Mouse (Mus musculus) MEL (cell line): ENCODE results near the gene Zfp981. TPM values are rescaled to one million over a fixed set of nuclear protein-coding genes. Genes with fewer than 3 reads are reported as not detected.
"Not testable (repeated sequence)": the region's sequence is repeated elsewhere in the genome, so short reads cannot be mapped to it uniquely, and the experiment has no call there.

Experiments used
- DNase-seq: peaks from one replicate; pipeline ENCODE4 v3.0.0; 2011; ENCODE audit warnings: low read depth, low spot score
- H3K27ac ChIP-seq: 2 replicates; pipeline ENCODE4 v1.5.1; 2012; ENCODE audit warnings: low read depth, mild to moderate bottlenecking, control low read depth, low read length, moderate library complexity; ENCODE audit not compliant: control insufficient read depth
- H3K27me3 ChIP-seq, 2 experiments: fragments of 150-350 bp in 1 of 2; sonication (generic) in 1 of 2; 2 replicates each; pipeline ENCODE4 v1.6.1; 2012; ENCODE audit warnings: low read length in 2 of 2, mild to moderate bottlenecking in 2 of 2, improper control_type of control experiment in 1 of 2, moderate library complexity in 1 of 2; ENCODE audit not compliant: insufficient read depth in 2 of 2, control insufficient read depth in 1 of 2
- H3K36me3 ChIP-seq, 2 experiments: 2 replicates each; pipeline ENCODE4 v1.6.1; 2012 to 2014; ENCODE audit warnings: low read length in 2 of 2, improper control_type of control experiment in 1 of 2, inconsistent platforms in 1 of 2, mild to moderate bottlenecking in 1 of 2; ENCODE audit not compliant: insufficient read depth in 2 of 2, control insufficient read depth in 1 of 2
- H3K4me1 ChIP-seq, 2 experiments: fragments of 150-350 bp in 1 of 2; sonication (generic) in 1 of 2; 2 replicates each; pipeline ENCODE4 v1.6.1; 2012; ENCODE audit warnings: low read length in 2 of 2, improper control_type of control experiment in 1 of 2, mild to moderate bottlenecking in 1 of 2; ENCODE audit not compliant: insufficient read depth in 2 of 2, control insufficient read depth in 1 of 2
- H3K4me3 ChIP-seq, 2 experiments: fragments of 150-350 bp in 1 of 2; sonication (generic) in 1 of 2; 2 replicates each; pipeline ENCODE4 v1.5.1; 2012; ENCODE audit warnings: low read depth in 2 of 2, low read length in 2 of 2, mild to moderate bottlenecking in 2 of 2, moderate library complexity in 2 of 2, control low read depth in 1 of 2, improper control_type of control experiment in 1 of 2; ENCODE audit not compliant: control insufficient read depth in 1 of 2, insufficient read depth in 1 of 2
- H3K79me2 ChIP-seq: 2 replicates; pipeline ENCODE4 v1.6.1; 2012; ENCODE audit warnings: mild to moderate bottlenecking, low read length, moderate library complexity; ENCODE audit not compliant: control insufficient read depth, poor library complexity, insufficient read depth
- H3K9ac ChIP-seq: 2 replicates; pipeline ENCODE4 v1.6.1; 2012; ENCODE audit warnings: low read depth, mild to moderate bottlenecking, control low read depth, low read length, moderate library complexity; ENCODE audit not compliant: control insufficient read depth, poor library complexity, severe bottlenecking
- H3K9me3 ChIP-seq: fragments of 150-350 bp; sonication (generic); replicated peaks from 2 replicates; pipeline ENCODE4 v1.6.1; 2012; ENCODE audit warnings: mild to moderate bottlenecking, low read length, improper control_type of control experiment, moderate library complexity; ENCODE audit not compliant: insufficient read depth
- CTCF ChIP-seq, 3 experiments: IDR thresholded peaks in 2 of 3; conservative IDR thresholded peaks in 1 of 3; 2 replicates each; pipeline ENCODE4 v1.5.1; 2011 to 2012; ENCODE audit warnings: low read length in 3 of 3, low read depth in 2 of 3, mild to moderate bottlenecking in 2 of 3, improper control_type of control experiment in 1 of 3, inconsistent platforms in 1 of 3, mixed read lengths in 1 of 3, moderate library complexity in 1 of 3; ENCODE audit not compliant: control insufficient read depth in 1 of 3, insufficient read depth in 1 of 3, poor library complexity in 1 of 3, severe bottlenecking in 1 of 3
- ELF1 ChIP-seq: IDR thresholded peaks from 2 replicates; pipeline ENCODE4 v1.6.1; 2014; ENCODE audit warnings: low read depth, mild to moderate bottlenecking, inconsistent platforms, low read length, improper control_type of control experiment, moderate library complexity
- ETS1 ChIP-seq: IDR thresholded peaks from 2 replicates; pipeline ENCODE4 v1.6.1; 2012; ENCODE audit warnings: low read depth, mild to moderate bottlenecking, inconsistent platforms, low read length, improper control_type of control experiment, moderate library complexity
- MAX ChIP-seq: IDR thresholded peaks from 2 replicates; pipeline ENCODE4 v1.6.1; 2011; ENCODE audit warnings: low read length, improper control_type of control experiment
- POLR2AphosphoS2 ChIP-seq: IDR thresholded peaks from 2 replicates; pipeline ENCODE4 v1.6.1; 2011; ENCODE audit warnings: low read length, improper control_type of control experiment
- RAD21 ChIP-seq: IDR thresholded peaks from 2 replicates; pipeline ENCODE4 v1.6.1; 2011; ENCODE audit warnings: mild to moderate bottlenecking, low read depth, low read length, improper control_type of control experiment
- RCOR1 ChIP-seq: IDR thresholded peaks from 2 replicates; pipeline ENCODE4 v1.6.1; 2012; ENCODE audit warnings: low read depth, mild to moderate bottlenecking, inconsistent platforms, low read length, improper control_type of control experiment
- TAL1 ChIP-seq: IDR thresholded peaks from 2 replicates; pipeline ENCODE4 v1.6.1; 2012; ENCODE audit warnings: mild to moderate bottlenecking, inconsistent platforms, low read length, moderate library complexity, mixed read lengths
- TCF12 ChIP-seq: IDR thresholded peaks from 2 replicates; pipeline ENCODE4 v1.6.1; 2014; ENCODE audit warnings: low read depth, mild to moderate bottlenecking, inconsistent platforms, low read length, improper control_type of control experiment, moderate library complexity
- USF2 ChIP-seq, 2 experiments: IDR thresholded peaks; 2 replicates each; pipeline ENCODE4 v1.6.1; 2011 to 2012; ENCODE audit warnings: improper control_type of control experiment in 2 of 2, low read length in 2 of 2, borderline replicate concordance in 1 of 2, inconsistent platforms in 1 of 2, low read depth in 1 of 2, mild to moderate bottlenecking in 1 of 2; ENCODE audit not compliant: insufficient read depth in 1 of 2
- ZNF384 ChIP-seq: IDR thresholded peaks from 2 replicates; pipeline ENCODE4 v1.6.1; 2012; ENCODE audit warnings: low read depth, mild to moderate bottlenecking, inconsistent platforms, low read length, improper control_type of control experiment
- polyA plus RNA-seq, 2 experiments: library from polyadenylated mRNA; stranded (reverse) in 1 of 2; unstranded in 1 of 2; fragments of >175 nt in 1 of 2; fragments of >200 nt in 1 of 2; gene quantifications; 2 replicates each; pipeline versions ENCODE4 v1.2.1 to v1.2.4; 2012; ENCODE audit warnings: low replicate concordance in 2 of 2, low read depth in 1 of 2; ENCODE audit not compliant: insufficient read length in 2 of 2, insufficient read depth in 1 of 2, missing spikeins in 1 of 2
- total RNA-seq: library from RNA; depleted of rRNA; stranded (reverse); fragments of 300-350 nt; gene quantifications from 2 replicates; pipeline ENCODE4 v1.2.3, GENCODE M21; 2012

Gene Zfp981
- total and polyA plus RNA-seq, 3 experiments: 0.46 to 2.9 TPM; not detected in 1

- Histone ChIP-seq H3K4me3 (no peak overlapping the region), H3K9ac (no peak overlapping the region), H3K9me3 (no peaks in the 10 kb centered on the region), H3K79me2 (no peaks in the 10 kb centered on the region), H3K4me1 (no peaks in the 10 kb centered on the region), H3K27ac (no peak overlapping the region), H3K36me3 (no peaks in the 10 kb centered on the region; a peak in 1 of 4 replicates), H3K27me3 (no peaks in the 10 kb centered on the region)
- TF ChIP-seq MAX: no peak
- no peak for TF ChIP-seq RCOR1
- no peak for TF ChIP-seq USF2 (IDR thresholded peaks at IDR 0.05; ENCODE audit: borderline replicate concordance in 1 of 2, insufficient read depth in 1 of 2, low read depth in 1 of 2, low read length in 2 of 2)
- TF ChIP-seq ETS1: no peak
- TF ChIP-seq RAD21: no peak
- TF ChIP-seq CTCF (IDR thresholded peaks at IDR 0.05 in 2 of 3, conservative IDR thresholded peaks at IDR 0.05 in 1 of 3; ENCODE audit: control insufficient read depth in 1 of 3, insufficient read depth in 1 of 3, low read depth in 2 of 3, low read length in 3 of 3, poor library complexity in 1 of 3, severe bottlenecking in 1 of 3): no peak
- no peak for TF ChIP-seq POLR2AphosphoS2
- TF ChIP-seq TAL1: no peak
- TF ChIP-seq ELF1: no peak
- no peak for TF ChIP-seq ZNF384
- no peak for TF ChIP-seq TCF12
- DNase-seq: peak; percentile 2
Measured at GRCm38 (mm10) chr4:146457720-146458119, 44.1 kb upstream of the Zfp981 start.

- H3K4me1 ChIP-seq, DNase-seq, H3K27ac ChIP-seq, H3K36me3 ChIP-seq, H3K4me3 ChIP-seq, H3K9ac ChIP-seq, H3K9me3 ChIP-seq, H3K79me2 ChIP-seq, H3K27me3 ChIP-seq: not testable (repeated sequence)
Measured at GRCm38 (mm10) chr4:146459822-146460221, 42.0 kb upstream of the Zfp981 start.

GRCm38 (mm10) chr4:146460685-146461084, 41.1 kb upstream of the Zfp981 start:
- H3K4me3 ChIP-seq, H3K79me2 ChIP-seq, H3K9me3 ChIP-seq, H3K36me3 ChIP-seq, H3K4me1 ChIP-seq, DNase-seq, H3K9ac ChIP-seq, H3K27me3 ChIP-seq, H3K27ac ChIP-seq: not testable (repeated sequence)

- H3K4me3 ChIP-seq, H3K9ac ChIP-seq, H3K9me3 ChIP-seq, H3K4me1 ChIP-seq, H3K36me3 ChIP-seq, H3K79me2 ChIP-seq, H3K27ac ChIP-seq, DNase-seq, H3K27me3 ChIP-seq: not testable (repeated sequence)
Measured at GRCm38 (mm10) chr4:146463649-146464351, 38.0 kb upstream of the Zfp981 start.

GRCm38 (mm10) chr4:146469984-146470383, 31.8 kb upstream of the Zfp981 start:
- H3K36me3 ChIP-seq, H3K27me3 ChIP-seq, H3K79me2 ChIP-seq, DNase-seq, H3K4me1 ChIP-seq, H3K9ac ChIP-seq, H3K9me3 ChIP-seq, H3K27ac ChIP-seq, H3K4me3 ChIP-seq: not testable (repeated sequence)
